9 mouse cellular contexts compared by ENCODE assay signal in genomic region chr2:45097969-45098368, GRCm38 (mm10). TPM values are rescaled to one million over a fixed set of nuclear protein-coding genes. Genes with fewer than 3 reads are reported as not detected.
DNase-seq lines count a peak whose midpoint lies in the region; ATAC-seq and TF ChIP-seq lines count a peak whose summit lies in the region.
"Had no signal": no experiment of that assay in that cellular context is flagged by ENCODE, and none has a peak within 500 bp of the region (broad histone marks: within the 10 kb centered on the region; RNA-seq: fewer than 3 reads in every experiment).

No protein-coding gene starts in this region.

- H3K36me3 ChIP-seq in lung, postnatal 0 days (ENCODE audit: insufficient read depth, low read length): 0 out of 2 replicates have a peak, but pooled peaks cover 3% of the 10 kb centered on the region
- no peaks in the 10 kb centered on the region for H3K36me3 ChIP-seq in forebrain, embryonic 16.5 days (ENCODE audit: control insufficient read depth, insufficient read depth)
- H3K36me3 ChIP-seq in kidney, embryonic 16.5 days (ENCODE audit: insufficient read depth, low read length): no peaks in the 10 kb centered on the region
- no peaks in the 10 kb centered on the region for H3K36me3 ChIP-seq in stomach, embryonic 15.5 days

- WGBS in lung, postnatal 0 days: 15% methylated on average over 5 of the region's 5 CpGs
- 6% methylated on average over 5 of the region's 5 CpGs for WGBS in forebrain, embryonic 16.5 days
- 6% methylated on average over 5 of the region's 5 CpGs for WGBS in kidney, embryonic 16.5 days
- 12% methylated on average over 5 of the region's 5 CpGs for WGBS in stomach, embryonic 15.5 days

- 0 out of 2 replicates have a peak, but pooled peaks cover 5% of the 10 kb centered on the region for H3K4me1 ChIP-seq in lung, postnatal 0 days (ENCODE audit: insufficient read depth, low read depth, low read length)
- peaks cover 77% of the 10 kb centered on the region for H3K4me1 ChIP-seq in forebrain, embryonic 16.5 days (replicated peaks; ENCODE audit: control insufficient read depth, insufficient read depth, low read length)
- peaks cover 46% of the 10 kb centered on the region for H3K4me1 ChIP-seq in kidney, embryonic 16.5 days (ENCODE audit: insufficient read depth, low read length)
- peaks cover 10% of the 10 kb centered on the region for H3K4me1 ChIP-seq in stomach, embryonic 15.5 days

- H3K9ac ChIP-seq in lung, postnatal 0 days (replicated peaks; ENCODE audit: low read depth): no peak overlapping the region
- no peak overlapping the region for H3K9ac ChIP-seq in forebrain, embryonic 16.5 days (replicated peaks; ENCODE audit: low read depth, low read length)
- H3K9ac ChIP-seq in kidney, embryonic 16.5 days (replicated peaks; ENCODE audit: low read length): no peak overlapping the region
- no peak overlapping the region for H3K9ac ChIP-seq in stomach, embryonic 15.5 days

- no peak for TF ChIP-seq EP300 in lung, postnatal 0 days (IDR thresholded peaks at IDR 0.05)

- no peak overlapping the region for H3K4me2 ChIP-seq in lung, postnatal 0 days (replicated peaks; ENCODE audit: low read depth, low read length)
- peak overlapping the region; percentile 43 for H3K4me2 ChIP-seq in forebrain, embryonic 16.5 days (ENCODE audit: low read length)
- no peak overlapping the region; the same call in 1 of the 2 replicates for H3K4me2 ChIP-seq in kidney, embryonic 16.5 days (replicated peaks; ENCODE audit: low read depth, low read length)
- peak overlapping the region; percentile 24; the same call in 1 of the 2 replicates for H3K4me2 ChIP-seq in stomach, embryonic 15.5 days

- no peaks in the 10 kb centered on the region for H3K27me3 ChIP-seq in lung, postnatal 0 days (replicated peaks; ENCODE audit: insufficient read depth, low read length)
- no peaks in the 10 kb centered on the region for H3K27me3 ChIP-seq in forebrain, embryonic 16.5 days (replicated peaks; ENCODE audit: control insufficient read depth, insufficient read depth, low read length)
- no peaks in the 10 kb centered on the region for H3K27me3 ChIP-seq in kidney, embryonic 16.5 days (ENCODE audit: insufficient read depth, low read length)
- no peaks in the 10 kb centered on the region for H3K27me3 ChIP-seq in stomach, embryonic 15.5 days (replicated peaks)

- H3K4me3 ChIP-seq in lung, postnatal 0 days (ENCODE audit: low read depth, low read length): no peak overlapping the region
- no peak overlapping the region for H3K4me3 ChIP-seq in forebrain, embryonic 16.5 days (replicated peaks; ENCODE audit: low read length)
- no peak overlapping the region for H3K4me3 ChIP-seq in kidney, embryonic 16.5 days (ENCODE audit: low read length)
- no peak overlapping the region for H3K4me3 ChIP-seq in stomach, embryonic 15.5 days (replicated peaks)
- H3K4me3 ChIP-seq: erythroblast, embryonic 14.5 days had no signal

- no peaks in the 10 kb centered on the region for H3K9me3 ChIP-seq in lung, postnatal 0 days (ENCODE audit: low read length)
- no peaks in the 10 kb centered on the region for H3K9me3 ChIP-seq in forebrain, embryonic 16.5 days (ENCODE audit: control insufficient read depth, low read length)
- H3K9me3 ChIP-seq in kidney, embryonic 16.5 days (ENCODE audit: low read length): no peaks in the 10 kb centered on the region
- no peaks in the 10 kb centered on the region for H3K9me3 ChIP-seq in stomach, embryonic 15.5 days

- ATAC-seq in lung, postnatal 0 days: no peak
- no peak for ATAC-seq in forebrain, embryonic 16.5 days
- ATAC-seq in kidney, embryonic 16.5 days (ENCODE audit: low FRiP score, low TSS enrichment): peak; percentile 89
- no peak for ATAC-seq in stomach, embryonic 15.5 days (ENCODE audit: insufficient read depth, low FRiP score, low read depth)
- no peak for ATAC-seq in erythroid progenitor cell, adult 5-6 weeks (replicated peaks; ENCODE audit: low FRiP score, poor library complexity, severe bottlenecking)

- no peak for TF ChIP-seq CTCF in lung, postnatal 0 days (IDR thresholded peaks at IDR 0.05)

- DNase-seq in lung, postnatal 0 days (ENCODE audit: low spot score): no peak
- DNase-seq in lung, postnatal 14 days: no peak
- DNase-seq in cerebellum, postnatal 25 days: no peak
- DNase-seq: right cerebral cortex, postnatal 25 days had no signal

- H3K27ac ChIP-seq in lung, postnatal 0 days (ENCODE audit: low read length): peak overlapping the region; percentile 44
- H3K27ac ChIP-seq in forebrain, embryonic 16.5 days (ENCODE audit: low read length): peak overlapping the region; percentile 76
- H3K27ac ChIP-seq in kidney, embryonic 16.5 days (ENCODE audit: low read length): peak overlapping the region; percentile 37
- H3K27ac ChIP-seq in stomach, embryonic 15.5 days: no peak overlapping the region

RNA-seq across cellular contexts. Expression of gene Zeb2, which starts 19.2 kb away (rescaled TPM):
- polyA plus RNA-seq in lung, postnatal 0 days (2015; fragmentation: Nextera tagmentation; extraction: Ambion mirVana): 36.4 and 44.9 TPM in 2 replicates
- 120 and 151 TPM in 2 replicates for polyA plus RNA-seq in forebrain, embryonic 16.5 days (2015; fragmentation: Nextera tagmentation; extraction: Ambion mirVana)
- 49.3 and 57.6 TPM in 2 replicates for polyA plus RNA-seq in kidney, embryonic 16.5 days (2015; fragmentation: Nextera tagmentation; extraction: Ambion mirVana)
- polyA plus RNA-seq in stomach, embryonic 15.5 days (2015; fragmentation: Nextera tagmentation; extraction: Ambion mirVana): 46.5 and 49.9 TPM in 2 replicates
- 45.8 and 49.9 TPM in 2 replicates for total RNA-seq in erythroid progenitor cell, adult 5-6 weeks (2015; ENCODE audit: low replicate concordance)
- 34.3 and 60.1 TPM in 2 replicates for total RNA-seq in erythroid progenitor cell, adult 5-6 weeks (2017; ENCODE audit: low replicate concordance)

Comparison
In these comparisons a context has a peak if more than half of its experiments do, and no peak if none do; other contexts are left out.
1. H3K4me2 ChIP-seq: peak in forebrain, embryonic 16.5 days (single experiment) and stomach, embryonic 15.5 days (single experiment); none in lung, postnatal 0 days (single experiment) and kidney, embryonic 16.5 days (single experiment).